Mouse (Mus musculus): Measurements from ENCODE around the gene Rab8b. TPM values are rescaled to one million over a fixed set of nuclear protein-coding genes. Genes with fewer than 3 reads are reported as not detected.

Rab8b gene
- total and polyA plus RNA-seq, 2 experiments from 2014 or later, result 20.7 to 30.7 TPM

- Histone ChIP-seq H3K9ac (no peak overlapping the region), H3K36me3 (ENCODE audit: insufficient read depth) (no peaks in the 10 kb centered on the region), H3K4me3 (ENCODE audit: low read depth, low read length) (no peak overlapping the region), H3K27ac (ENCODE audit: low read depth, low read length) (no peak overlapping the region), H3K27me3 (ENCODE audit: insufficient read depth, low read length) (no peaks in the 10 kb centered on the region), H3K9me3 (ENCODE audit: low read length) (no peaks in the 10 kb centered on the region), H3K4me2 (ENCODE audit: low read depth) (no peak overlapping the region), H3K4me1 (ENCODE audit: insufficient read depth) (no peaks in the 10 kb centered on the region)
- no peak for ATAC-seq
- TF ChIP-seq CTCF (IDR thresholded peaks at IDR 0.05; ENCODE audit: low read depth), result no peak
- 94% methylated on average over 5 of the region's 5 CpGs for WGBS
- DNase-seq, result no peak
Measured at GRCm38 (mm10) chr9:66910677-66911076, 8.8 kb downstream of the Rab8b start.

- ATAC-seq (no peak), DNase-seq (no peak)
- Histone ChIP-seq H3K27ac (ENCODE audit: low read depth, low read length) (no peak overlapping the region), H3K36me3 (ENCODE audit: insufficient read depth) (no peaks in the 10 kb centered on the region), H3K4me2 (ENCODE audit: low read depth) (no peak overlapping the region), H3K9me3 (ENCODE audit: low read length) (no peaks in the 10 kb centered on the region), H3K4me1 (ENCODE audit: insufficient read depth) (no peaks in the 10 kb centered on the region), H3K4me3 (ENCODE audit: low read depth, low read length) (no peak overlapping the region), H3K9ac (no peak overlapping the region), H3K27me3 (ENCODE audit: insufficient read depth, low read length) (no peaks in the 10 kb centered on the region)
- TF ChIP-seq CTCF (IDR thresholded peaks at IDR 0.05; ENCODE audit: low read depth), result no peak
- WGBS, result 84% methylated on average over 7 of the region's 7 CpGs
Measured at GRCm38 (mm10) chr9:66909922-66910321, 9.6 kb downstream of the Rab8b start.

- no peak overlapping the region for H3K9ac ChIP-seq
- 84% methylated on average over 5 of the region's 5 CpGs for WGBS
- H3K4me1 ChIP-seq (ENCODE audit: insufficient read depth), result no peaks in the 10 kb centered on the region
- no peaks in the 10 kb centered on the region for H3K9me3 ChIP-seq (ENCODE audit: low read length)
- TF ChIP-seq CTCF (IDR thresholded peaks at IDR 0.05; ENCODE audit: low read depth), result no peak
- H3K27me3 ChIP-seq (ENCODE audit: insufficient read depth, low read length), result no peaks in the 10 kb centered on the region
- H3K27ac ChIP-seq (ENCODE audit: low read depth, low read length), result no peak overlapping the region
- no peak overlapping the region for H3K4me2 ChIP-seq (ENCODE audit: low read depth)
- no peaks in the 10 kb centered on the region for H3K36me3 ChIP-seq (ENCODE audit: insufficient read depth)
- no peak overlapping the region for H3K4me3 ChIP-seq (ENCODE audit: low read depth, low read length)
- no peak for ATAC-seq
- DNase-seq, result no peak
Measured at GRCm38 (mm10) chr9:66907746-66908397, 11.6 kb downstream of the Rab8b start.

- 92% methylated on average over 8 of the region's 8 CpGs for WGBS
Measured at GRCm38 (mm10) chr9:66907126-66907525, 12.4 kb downstream of the Rab8b start.

GRCm38 (mm10) chr9:66905990-66906389, 13.5 kb downstream of the Rab8b start:
- Histone ChIP-seq H3K9me3 (ENCODE audit: low read length) (no peaks in the 10 kb centered on the region), H3K27me3 (ENCODE audit: insufficient read depth, low read length) (no peaks in the 10 kb centered on the region), H3K9ac (no peak overlapping the region), H3K4me3 (ENCODE audit: low read depth, low read length) (no peak overlapping the region), H3K36me3 (ENCODE audit: insufficient read depth) (no peaks in the 10 kb centered on the region), H3K4me1 (ENCODE audit: insufficient read depth) (no peaks in the 10 kb centered on the region), H3K4me2 (ENCODE audit: low read depth) (no peak overlapping the region), H3K27ac (ENCODE audit: low read depth, low read length) (no peak overlapping the region)
- DNase-seq, result no peak
- ATAC-seq, result no peak
- no peak for TF ChIP-seq CTCF (IDR thresholded peaks at IDR 0.05; ENCODE audit: low read depth)
- WGBS, result 51% methylated on average over 9 of the region's 9 CpGs

More at GRCm38 (mm10) chr9:66907126-66907525, 12.4 kb downstream of the Rab8b start:
- no peaks in the 10 kb centered on the region for H3K36me3 ChIP-seq (ENCODE audit: insufficient read depth)
- TF ChIP-seq CTCF (IDR thresholded peaks at IDR 0.05; ENCODE audit: low read depth), result no peak
- DNase-seq, result no peak
- H3K27ac ChIP-seq (ENCODE audit: low read depth, low read length), result no peak overlapping the region
- H3K4me2 ChIP-seq (ENCODE audit: low read depth), result no peak overlapping the region
- no peak for ATAC-seq
- H3K27me3 ChIP-seq (ENCODE audit: insufficient read depth, low read length), result no peaks in the 10 kb centered on the region
- H3K9me3 ChIP-seq (ENCODE audit: low read length), result no peaks in the 10 kb centered on the region
- H3K9ac ChIP-seq, result no peak overlapping the region
- no peaks in the 10 kb centered on the region for H3K4me1 ChIP-seq (ENCODE audit: insufficient read depth)
- no peak overlapping the region for H3K4me3 ChIP-seq (ENCODE audit: low read depth, low read length)

GRCm38 (mm10) chr9:66899526-66899925, 20.0 kb downstream of the Rab8b start:
- no peak for DNase-seq
- Histone ChIP-seq H3K36me3 (ENCODE audit: insufficient read depth) (no peaks in the 10 kb centered on the region), H3K27ac (ENCODE audit: low read depth, low read length) (no peak overlapping the region), H3K27me3 (ENCODE audit: insufficient read depth, low read length) (no peaks in the 10 kb centered on the region), H3K4me1 (ENCODE audit: insufficient read depth) (no peaks in the 10 kb centered on the region), H3K9me3 (ENCODE audit: low read length) (no peaks in the 10 kb centered on the region), H3K4me3 (ENCODE audit: low read depth, low read length) (no peak overlapping the region), H3K9ac (no peak overlapping the region), H3K4me2 (ENCODE audit: low read depth) (no peak overlapping the region)
- 71% methylated on average over 4 of the region's 4 CpGs for WGBS
- ATAC-seq, result no peak
- no peak for TF ChIP-seq CTCF (IDR thresholded peaks at IDR 0.05; ENCODE audit: low read depth)

GRCm38 (mm10) chr9:66899072-66899471, 20.4 kb downstream of the Rab8b start:
- Histone ChIP-seq H3K4me2 (ENCODE audit: low read depth) (no peak overlapping the region), H3K9me3 (ENCODE audit: low read length) (no peaks in the 10 kb centered on the region), H3K27ac (ENCODE audit: low read depth, low read length) (no peak overlapping the region), H3K4me3 (ENCODE audit: low read depth, low read length) (no peak overlapping the region), H3K9ac (no peak overlapping the region), H3K27me3 (ENCODE audit: insufficient read depth, low read length) (no peaks in the 10 kb centered on the region), H3K4me1 (ENCODE audit: insufficient read depth) (no peaks in the 10 kb centered on the region), H3K36me3 (ENCODE audit: insufficient read depth) (no peaks in the 10 kb centered on the region)
- no peak for TF ChIP-seq CTCF (IDR thresholded peaks at IDR 0.05; ENCODE audit: low read depth)
- WGBS, result 88% methylated on average over 2 of the region's 2 CpGs
- no peak for ATAC-seq
- no peak for DNase-seq
